Comparison of ENCODE assay signal across 9 mouse cellular contexts in the genomic region with DNA sequence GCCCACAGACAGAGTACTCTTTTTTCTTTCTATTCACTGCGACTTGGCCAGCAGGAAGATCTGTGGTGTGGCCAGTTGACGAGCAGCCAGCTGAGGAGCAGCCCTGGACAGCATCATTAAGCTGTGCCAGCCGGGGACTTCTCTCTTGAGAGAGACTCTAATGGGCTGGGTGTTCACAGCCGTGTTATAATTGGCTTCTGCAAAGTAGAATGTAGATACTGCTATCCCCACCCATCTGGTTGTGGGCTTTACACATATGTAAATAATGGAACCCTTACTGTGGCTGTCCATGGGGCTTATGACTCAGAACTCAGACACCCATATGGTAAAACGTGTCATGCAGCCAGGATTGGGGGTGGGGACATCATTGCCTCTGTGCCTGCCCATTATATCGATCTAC.
DNase-seq lines count a peak whose midpoint lies in the region; ATAC-seq and TF ChIP-seq lines count a peak whose summit lies in the region.
"Had no signal": no experiment of that assay in that cellular context is flagged by ENCODE, and none has a peak within 500 bp of the region (broad histone marks: within the 10 kb centered on the region; RNA-seq: fewer than 3 reads in every experiment).

No protein-coding gene starts in this region.

- TF ChIP-seq POLR2A in thymus, adult 2 months (IDR thresholded peaks at IDR 0.05; ENCODE audit: control insufficient read depth, extremely low read depth, insufficient read depth, low read length, poor library complexity): no peak

- no peak for TF ChIP-seq CTCF in thymus, adult 2 months (IDR thresholded peaks at IDR 0.05; ENCODE audit: borderline replicate concordance, control insufficient read depth, extremely low read depth, insufficient read depth, low read length, poor library complexity)

- 30% methylated on average over 6 of the region's 6 CpGs for WGBS in forebrain, embryonic 13.5 days
- WGBS in thymus, adult 2 months: 80% methylated on average over 6 of the region's 6 CpGs

- no peaks in the 10 kb centered on the region for H3K36me3 ChIP-seq in forebrain, embryonic 13.5 days (ENCODE audit: poor library complexity, severe bottlenecking)
- H3K36me3 ChIP-seq in thymus, adult 2 months (ENCODE audit: control insufficient read depth, insufficient read depth, low read length): no peaks in the 10 kb centered on the region
- H3K36me3 ChIP-seq: lung, embryonic 15.5 days had no signal

- DNase-seq in gastrocnemius, postnatal 14 days: peak; percentile 28
- no peak for DNase-seq in gastrocnemius, adult 8-10 months (ENCODE audit: low spot score in 2 of 2)
- DNase-seq in layer of hippocampus, postnatal 14 days (ENCODE audit: low spot score in 2 of 2): peak; percentile 47 to 75
- peak; percentile 18 for DNase-seq in right cerebral cortex, postnatal 14 days
- DNase-seq in thymus, adult 2 months: no peak
- DNase-seq in ovary, postnatal 14 days (ENCODE audit: low spot score): no peak
- no peak for DNase-seq in heart, postnatal 4 days

- ATAC-seq in forebrain, embryonic 13.5 days: peak; percentile 97

- no peak overlapping the region for H3K27ac ChIP-seq in forebrain, embryonic 13.5 days
- H3K27ac ChIP-seq in thymus, adult 2 months (ENCODE audit: control insufficient read depth, insufficient read depth, low read length): no peak overlapping the region
- H3K27ac ChIP-seq: lung, embryonic 15.5 days had no signal

- no peaks in the 10 kb centered on the region for H3K9me3 ChIP-seq in forebrain, embryonic 13.5 days (replicated peaks)
- H3K9me3 ChIP-seq: lung, embryonic 15.5 days had no signal

- intact Hi-C loops in gastrocnemius, postnatal 14 days (cut with DNase I; ENCODE audit: low total_unique reads): no loop called here

- H3K27me3 ChIP-seq in forebrain, embryonic 13.5 days: no peaks in the 10 kb centered on the region
- H3K27me3 ChIP-seq in thymus, adult 2 months (ENCODE audit: control insufficient read depth, insufficient read depth, low read length): no peaks in the 10 kb centered on the region
- H3K27me3 ChIP-seq: lung, embryonic 15.5 days had no signal

- no peak overlapping the region for H3K9ac ChIP-seq in forebrain, embryonic 13.5 days
- H3K9ac ChIP-seq: lung, embryonic 15.5 days had no signal

- H3K4me3 ChIP-seq in forebrain, embryonic 13.5 days: no peak overlapping the region
- H3K4me3 ChIP-seq in thymus, adult 2 months (ENCODE audit: control insufficient read depth, insufficient read depth, low read length): no peak overlapping the region
- H3K4me3 ChIP-seq: lung, embryonic 15.5 days had no signal

- H3K4me1 ChIP-seq in forebrain, embryonic 13.5 days: no peaks in the 10 kb centered on the region; the same call in 1 of the 2 replicates
- H3K4me1 ChIP-seq in thymus, adult 2 months (replicated peaks; ENCODE audit: control insufficient read depth, insufficient read depth, low read length): no peaks in the 10 kb centered on the region
- H3K4me1 ChIP-seq: lung, embryonic 15.5 days had no signal

- no peak overlapping the region for H3K4me2 ChIP-seq in forebrain, embryonic 13.5 days
- H3K4me2 ChIP-seq: lung, embryonic 15.5 days had no signal

Comparison
In these comparisons a context has a peak if more than half of its experiments do, and no peak if none do; other contexts are left out.
1. DNase-seq: peak in gastrocnemius, postnatal 14 days (single experiment), layer of hippocampus, postnatal 14 days (2 of 2) and right cerebral cortex, postnatal 14 days (single experiment); none in gastrocnemius, adult 8-10 months (0 of 2), thymus, adult 2 months (single experiment), ovary, postnatal 14 days (single experiment) and heart, postnatal 4 days (single experiment).